Mouse (Mus musculus) hindbrain, postnatal 0 days (tissue): ENCODE data around the gene Ppip5k1. TPM values are rescaled to one million over a fixed set of nuclear protein-coding genes. Genes with fewer than 3 reads are reported as not detected.

ENCODE experiments used
- ATAC-seq: fragments of 200-750 bp; cut with Nextera tagmentation; 2 replicates; pipeline ENCODE4 v1.8.0; 2017; ENCODE audit warnings: mild to moderate bottlenecking, moderate TSS enrichment, moderate library complexity
- DNase-seq: peaks from one replicate; pipeline ENCODE4 v3.0.0-alpha.2; 2015; ENCODE audit warnings: low spot score
- H3K27ac ChIP-seq: fragments of 300-500 bp; sonication (generic); 2 replicates; pipeline ENCODE4 v1.5.1; 2014; ENCODE audit warnings: mild to moderate bottlenecking
- H3K27me3 ChIP-seq: fragments of 300-500 bp; sonication (generic); 2 replicates; pipeline ENCODE4 v1.6.1; 2014; ENCODE audit warnings: low read length, mixed read lengths; ENCODE audit not compliant: insufficient read depth
- H3K36me3 ChIP-seq: fragments of 300-500 bp; sonication (generic); 2 replicates; pipeline ENCODE4 v1.6.1; 2014; ENCODE audit warnings: low read length, mixed read lengths; ENCODE audit not compliant: insufficient read depth
- H3K4me1 ChIP-seq: fragments of 300-500 bp; sonication (generic); 2 replicates; pipeline ENCODE4 v1.6.1; 2014; ENCODE audit warnings: antibody characterized with exemption, low read length, mixed read lengths; ENCODE audit not compliant: insufficient read depth
- H3K4me2 ChIP-seq: fragments of 300-500 bp; sonication (generic); 2 replicates; pipeline ENCODE4 v1.6.1; 2014; ENCODE audit warnings: low read depth, mild to moderate bottlenecking, low read length, moderate library complexity, mixed read lengths
- H3K4me3 ChIP-seq: fragments of 300-500 bp; sonication (generic); 2 replicates; pipeline ENCODE4 v1.5.1; 2014; ENCODE audit warnings: low read length
- H3K9ac ChIP-seq: fragments of 300-500 bp; sonication (generic); replicated peaks from 2 replicates; pipeline ENCODE4 v1.6.1; 2014; ENCODE audit warnings: mild to moderate bottlenecking, low read length, moderate library complexity, mixed read lengths
- H3K9me3 ChIP-seq: fragments of 300-500 bp; sonication (generic); 2 replicates; pipeline ENCODE4 v1.6.1; 2016; ENCODE audit warnings: low read length, mixed read lengths
- CTCF ChIP-seq: IDR thresholded peaks from 2 replicates; pipeline ENCODE4 v1.5.1; 2016; ENCODE audit warnings: antibody characterized with exemption, control low read depth, low read depth
- WGBS: fragments of 180-500 bp; shearing (Covaris S2); extraction: QIAGEN DNeasy Blood & Tissue Kit; methylation state at CpG from one replicate; pipeline ENCODE4 v1.1.7; 2014; 5-methylcytosine and 5-hydroxymethylcytosine counted together
- polyA plus RNA-seq: library from polyadenylated mRNA; unstranded; fragments of >200 nt; fragmentation: Nextera tagmentation; extraction: Ambion mirVana; gene quantifications from 2 replicates; pipeline ENCODE4 v1.2.1, GENCODE M21; 2015
- total RNA-seq: library from RNA; depleted of rRNA; stranded (reverse); fragments of >200 nt; gene quantifications from 2 replicates; pipeline ENCODE4 v1.2.3, GENCODE M21; 2014

The Ppip5k1 gene
- total and polyA plus RNA-seq, 2 experiments from 2014 or later = 13.5 to 16.6 TPM

GRCm38 (mm10) chr2:121294753-121295607 is 60.2 kb downstream of the Ppip5k1 start:
- Histone ChIP-seq H3K36me3 (peaks cover 13% of the 10 kb centered on the region; the same call in 1 of the 2 replicates), H3K27me3 (no peaks in the 10 kb centered on the region), H3K4me2 (peak overlapping the region; percentile 89), H3K4me1 (peaks cover 24% of the 10 kb centered on the region), H3K9ac (peak overlapping the region; percentile 69), H3K9me3 (no peaks in the 10 kb centered on the region), H3K27ac (peak overlapping the region; percentile 81), H3K4me3 (peak overlapping the region; percentile 48)
- TF ChIP-seq CTCF = no peak
- peak; percentile 83 for ATAC-seq
- 2% methylated on average over 18 of the region's 18 CpGs for WGBS
- peak; percentile 87 for DNase-seq

- Histone ChIP-seq H3K9ac (peak overlapping the region; percentile 69; the same call in 1 of the 2 replicates), H3K36me3 (peaks cover 5% of the 10 kb centered on the region; the same call in 1 of the 2 replicates), H3K4me1 (peaks cover 24% of the 10 kb centered on the region), H3K27me3 (no peaks in the 10 kb centered on the region), H3K27ac (peak overlapping the region; percentile 81), H3K9me3 (no peaks in the 10 kb centered on the region), H3K4me3 (peak overlapping the region; percentile 48), H3K4me2 (peak overlapping the region; percentile 89)
- no peak for DNase-seq
- no peak for ATAC-seq
- no peak for TF ChIP-seq CTCF
- 32% methylated on average over 4 of the region's 4 CpGs for WGBS
Observed at GRCm38 (mm10) chr2:121294182-121294581, 61.0 kb downstream of the Ppip5k1 start.

DNA sequence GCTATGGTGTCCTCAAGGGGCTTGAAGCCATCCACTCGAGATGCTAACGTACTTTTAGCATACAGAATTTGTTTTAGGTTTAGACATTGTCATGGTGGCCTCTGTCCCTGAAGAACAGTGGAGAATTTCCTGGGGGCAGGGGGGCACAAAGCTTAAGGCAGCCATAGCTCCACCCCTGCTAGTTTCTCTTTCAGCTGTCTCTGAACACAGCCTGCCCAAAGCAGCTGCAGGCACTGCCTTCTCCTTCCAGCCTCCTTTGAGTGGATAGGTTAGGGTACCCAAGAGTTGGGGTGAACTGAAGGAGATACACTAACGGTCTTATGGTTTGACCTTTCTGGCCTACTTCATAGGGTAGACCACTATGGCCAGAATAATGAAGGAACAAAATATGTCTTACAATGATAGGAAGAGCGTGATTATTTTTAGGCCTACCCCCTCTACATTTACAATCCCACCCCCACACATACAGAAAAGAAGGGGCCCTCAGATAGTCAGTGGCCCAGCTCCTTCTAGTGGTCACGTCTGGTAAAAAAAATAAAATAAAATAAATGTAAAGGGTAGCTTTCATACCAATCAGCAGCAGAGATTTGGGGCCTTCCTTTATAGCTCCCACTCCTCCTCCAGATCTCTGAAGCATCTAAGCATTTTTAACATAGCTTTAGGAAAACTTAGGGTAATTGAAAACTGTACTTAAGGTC is 62.7 kb downstream of the Ppip5k1 start:
- Histone ChIP-seq H3K4me1 (peaks cover 21% of the 10 kb centered on the region), H3K4me2 (no peak overlapping the region), H3K9me3 (no peaks in the 10 kb centered on the region), H3K36me3 (no peaks in the 10 kb centered on the region), H3K9ac (no peak overlapping the region), H3K27ac (no peak overlapping the region), H3K4me3 (no peak overlapping the region), H3K27me3 (no peaks in the 10 kb centered on the region)
- peak; percentile 40 for TF ChIP-seq CTCF
- DNase-seq (no peak), ATAC-seq (no peak)
- 69% methylated on average over 5 of the region's 5 CpGs for WGBS

- no peaks in the 10 kb centered on the region for H3K9me3 ChIP-seq
- no peak; the same call in 1 of the 2 replicates for ATAC-seq
- H3K4me1 ChIP-seq = peaks cover 20% of the 10 kb centered on the region
- H3K4me2 ChIP-seq = peak overlapping the region; percentile 74
- H3K27me3 ChIP-seq = no peaks in the 10 kb centered on the region
- WGBS = 3% methylated on average over 34 of the region's 36 CpGs
- H3K4me3 ChIP-seq = peak overlapping the region; percentile 61
- H3K27ac ChIP-seq = peak overlapping the region; percentile 93; the same call in 1 of the 2 replicates
- TF ChIP-seq CTCF = peak; percentile 53
- peak; percentile 47 for DNase-seq
- peak overlapping the region; percentile 59 for H3K9ac ChIP-seq
- no peaks in the 10 kb centered on the region for H3K36me3 ChIP-seq
Observed at GRCm38 (mm10) chr2:121289730-121290540, 65.3 kb downstream of the Ppip5k1 start.

DNA sequence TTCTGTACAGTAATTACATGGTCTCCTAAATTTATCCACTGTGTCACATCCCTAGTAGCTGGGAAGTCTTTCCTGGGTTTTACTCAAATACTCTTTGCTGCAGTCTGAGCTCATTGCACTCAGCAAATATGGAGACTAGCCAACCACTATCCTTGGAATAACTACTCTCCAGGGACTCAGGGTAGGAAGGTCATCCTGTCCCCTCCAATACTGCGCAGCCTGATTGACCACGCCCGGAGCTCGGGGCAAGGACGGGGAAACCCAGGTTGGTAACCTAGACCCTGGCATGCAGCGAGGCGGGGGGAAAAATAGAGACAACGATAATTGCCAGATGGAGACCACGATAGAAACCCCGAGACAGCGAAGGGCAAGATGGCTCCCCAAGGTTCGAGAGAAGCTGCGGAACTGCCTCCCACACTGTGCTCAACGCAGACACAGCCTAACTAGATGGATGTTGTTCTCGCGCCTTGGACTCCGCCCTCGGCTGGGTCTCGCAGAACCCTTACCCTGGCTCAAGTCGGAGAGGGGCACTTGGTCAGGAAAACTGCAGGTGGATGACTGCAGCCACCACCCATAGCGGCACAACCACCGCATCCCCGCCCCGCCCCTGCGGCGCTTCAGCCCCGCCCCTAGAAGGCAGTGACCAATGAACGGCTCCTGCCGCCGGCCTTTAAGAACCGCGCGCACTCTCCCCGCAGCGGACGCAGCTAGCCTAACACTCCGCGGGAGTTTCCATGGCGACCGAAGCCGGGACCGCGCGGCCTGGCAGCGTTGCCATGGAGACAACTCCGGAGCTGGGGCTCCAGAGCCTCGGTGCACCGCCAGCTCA is 66.1 kb downstream of the Ppip5k1 start, which contains the start of gene Map1a:
Gene Map1a, plus strand, starts transcription at position 700 of the 829 bp plus-strand sequence.
- ATAC-seq (peak; percentile 96), DNase-seq (peak; percentile 99)
- Histone ChIP-seq H3K27me3 (no peaks in the 10 kb centered on the region), H3K9ac (peak within 1 kb of the TSS; percentile 59), H3K4me1 (peaks cover 12% of the 10 kb centered on the region), H3K27ac (peak within 1 kb of the TSS; percentile 93), H3K4me3 (peak within 1 kb of the TSS; percentile 61), H3K36me3 (no peaks in the 10 kb centered on the region), H3K4me2 (peak within 1 kb of the TSS; percentile 74), H3K9me3 (no peaks in the 10 kb centered on the region)
- WGBS = under 1% methylated on average over 48 of the region's 48 CpGs
- TF ChIP-seq CTCF = no peak; the same call in 1 of the 2 replicates
